Mouse (Mus musculus) brown adipose tissue, adult 24 weeks (tissue): ENCODE measurements around the gene Hcfc1r1. TPM values are rescaled to one million over a fixed set of nuclear protein-coding genes. Genes with fewer than 3 reads are reported as not detected.

Experiments
- H3K27ac ChIP-seq: fragments of 200-500 bp; replicated peaks from 2 replicates; pipeline ENCODE4 v1.5.1; 2012; ENCODE audit warnings: low read depth, mild to moderate bottlenecking, low read length
- H3K4me1 ChIP-seq: fragments of 200-500 bp; 2 replicates; pipeline ENCODE4 v1.6.1; 2012; ENCODE audit warnings: low read length, mixed read lengths; ENCODE audit not compliant: control insufficient read depth, insufficient read depth, insufficient read length
- H3K4me3 ChIP-seq: fragments of 200-500 bp; 2 replicates; pipeline ENCODE4 v1.5.1; 2012; ENCODE audit warnings: low read depth, mild to moderate bottlenecking, low read length, moderate library complexity; ENCODE audit not compliant: insufficient read depth
- polyA plus RNA-seq: library from polyadenylated mRNA; stranded (reverse); fragments of >200 nt; gene quantifications from 2 replicates; pipeline ENCODE4 v1.2.4, GENCODE M21; 2012; ENCODE audit not compliant: missing spikeins, insufficient read depth, insufficient read length

Hcfc1r1 gene
- polyA plus RNA-seq, 1 experiment: 292 TPM

GRCm38 (mm10) chr17:23664556-23665021 is 8.8 kb upstream of the Hcfc1r1 start:
- Histone ChIP-seq H3K4me1 (no peaks in the 10 kb centered on the region), H3K4me3 (no peak overlapping the region), H3K27ac (no peak overlapping the region)

GRCm38 (mm10) chr17:23665511-23665910 is 7.9 kb upstream of the Hcfc1r1 start:
- Histone ChIP-seq H3K4me3 (no peak overlapping the region), H3K27ac (no peak overlapping the region), H3K4me1 (no peaks in the 10 kb centered on the region)

- Histone ChIP-seq H3K4me3 (no peak overlapping the region), H3K27ac (no peak overlapping the region), H3K4me1 (peaks cover 6% of the 10 kb centered on the region; the same call in 1 of the 2 replicates)
Observed at GRCm38 (mm10) chr17:23670516-23671074, 2.8 kb upstream of the Hcfc1r1 start.

DNA sequence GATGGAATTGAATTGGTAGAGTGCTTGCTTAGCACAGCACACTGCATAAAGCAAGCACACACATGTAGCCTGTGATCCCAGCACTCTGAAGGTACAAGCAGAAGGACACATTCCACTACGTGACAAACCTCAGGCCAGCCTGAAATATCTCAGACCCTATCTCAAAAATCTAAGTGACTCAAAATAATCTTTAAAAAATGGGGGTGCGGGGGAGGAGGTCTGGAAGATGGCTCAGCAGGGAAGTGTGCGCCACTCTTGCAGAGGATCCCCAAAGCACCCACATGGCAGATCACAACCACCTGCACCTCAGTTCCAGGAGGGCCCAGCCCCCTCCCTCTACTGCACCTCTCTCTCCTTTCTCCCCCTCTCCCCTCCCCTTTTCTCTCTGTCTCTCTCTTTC is 1.9 kb upstream of the Hcfc1r1 start:
- Histone ChIP-seq H3K4me3 (no peak overlapping the region), H3K27ac (no peak overlapping the region), H3K4me1 (peaks cover 6% of the 10 kb centered on the region; the same call in 1 of the 2 replicates)

- Histone ChIP-seq H3K4me3 (peak overlapping the region; percentile 81), H3K4me1 (peaks cover 6% of the 10 kb centered on the region; the same call in 1 of the 2 replicates), H3K27ac (no peak overlapping the region)
Observed at GRCm38 (mm10) chr17:23672761-23673160, 635 bp upstream of the Hcfc1r1 start.

DNA sequence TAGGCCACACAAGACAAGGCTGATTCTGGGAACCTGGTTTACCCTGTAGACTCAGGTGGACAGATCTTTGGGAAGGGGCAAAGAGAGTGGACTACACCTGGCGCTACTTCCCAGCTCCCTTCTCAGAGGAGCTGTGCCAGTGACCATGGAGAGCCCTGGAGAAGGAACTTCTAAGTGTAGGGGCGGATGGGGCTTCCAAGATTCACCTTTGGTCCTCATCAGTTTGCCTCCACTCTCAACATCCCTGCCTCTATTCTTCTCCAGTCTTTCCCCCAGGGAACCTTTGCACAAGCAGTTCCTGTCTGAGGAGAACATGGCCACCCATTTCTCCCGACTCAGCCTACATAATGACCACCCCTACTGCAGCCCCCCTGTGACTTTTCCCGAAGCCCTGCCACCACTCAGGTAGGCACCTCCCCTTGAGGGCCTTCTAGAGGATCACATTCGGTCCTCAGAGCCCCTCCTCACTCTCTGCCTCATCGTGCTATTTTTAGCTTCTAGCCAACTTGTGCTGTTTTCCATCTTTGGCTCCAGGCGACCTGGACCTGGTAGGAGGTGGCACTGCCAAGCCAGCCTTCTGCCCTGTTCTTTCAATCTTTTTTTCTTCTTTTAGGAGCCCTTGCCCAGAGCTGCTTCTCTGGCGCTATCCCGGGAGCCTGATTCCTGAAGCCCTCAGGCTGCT is 1.0 kb downstream of the Hcfc1r1 start:
- Histone ChIP-seq H3K27ac (peak overlapping the region; percentile 73), H3K4me3 (peak overlapping the region; percentile 81), H3K4me1 (peaks cover 6% of the 10 kb centered on the region; the same call in 1 of the 2 replicates)

GRCm38 (mm10) chr17:23675127-23675526 is 1.7 kb downstream of the Hcfc1r1 start:
- Histone ChIP-seq H3K4me3 (peak overlapping the region; percentile 81), H3K4me1 (peaks cover 6% of the 10 kb centered on the region; the same call in 1 of the 2 replicates), H3K27ac (peak overlapping the region; percentile 73)

GRCm38 (mm10) chr17:23675564-23676281 is 2.3 kb downstream of the Hcfc1r1 start:
- H3K4me3 ChIP-seq: peak overlapping the region; percentile 81

GRCm38 (mm10) chr17:23676473-23677031 is 3.2 kb downstream of the Hcfc1r1 start:
- H3K4me1 ChIP-seq: peaks cover 6% of the 10 kb centered on the region; the same call in 1 of the 2 replicates
- peak overlapping the region; percentile 81 for H3K4me3 ChIP-seq
- peak overlapping the region; percentile 85 for H3K27ac ChIP-seq

More at GRCm38 (mm10) chr17:23675564-23676281, 2.3 kb downstream of the Hcfc1r1 start:
- Histone ChIP-seq H3K27ac (peak overlapping the region; percentile 73), H3K4me1 (peaks cover 6% of the 10 kb centered on the region; the same call in 1 of the 2 replicates)

GRCm38 (mm10) chr17:23677236-23677679 is 3.9 kb downstream of the Hcfc1r1 start, which contains the start of gene Tnfrsf12a:
Gene Tnfrsf12a, minus strand, starts transcription at chr17:23677468.
- Histone ChIP-seq H3K4me1 (peaks cover 6% of the 10 kb centered on the region; the same call in 1 of the 2 replicates), H3K27ac (peak within 1 kb of the TSS; percentile 85), H3K4me3 (peak within 1 kb of the TSS; percentile 81)

GRCm38 (mm10) chr17:23679127-23679835 is 5.9 kb downstream of the Hcfc1r1 start, which contains the start of gene Cldn6:
Gene Cldn6, plus strand, starts transcription at chr17:23679249.
- Histone ChIP-seq H3K4me1 (0 out of 2 replicates have a peak, but pooled peaks cover 4% of the 10 kb centered on the region), H3K4me3 (no peak within 1 kb of the TSS)

DNA sequence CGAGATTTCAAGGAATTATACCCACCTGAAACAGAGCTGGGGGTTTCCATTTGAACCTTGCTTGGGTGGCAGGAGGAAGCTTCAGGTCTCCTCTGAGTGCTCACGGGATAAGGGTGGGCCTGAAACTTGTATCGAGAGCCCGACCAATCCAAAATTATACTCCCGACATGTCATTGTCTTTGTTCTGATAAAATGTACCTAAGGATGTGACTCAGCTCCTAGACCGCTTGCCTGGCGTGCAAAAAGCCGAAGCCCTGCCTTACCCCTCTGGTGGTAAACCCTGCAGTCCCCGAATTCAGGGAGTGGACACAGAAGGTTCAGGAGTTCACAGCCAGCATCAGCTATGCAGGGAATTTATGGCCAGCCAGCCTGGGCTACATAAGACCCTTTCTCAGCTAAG is 6.9 kb downstream of the Hcfc1r1 start:
- Histone ChIP-seq H3K4me3 (no peak overlapping the region), H3K4me1 (no peaks in the 10 kb centered on the region), H3K27ac (no peak overlapping the region)

More at GRCm38 (mm10) chr17:23679127-23679835, 5.9 kb downstream of the Hcfc1r1 start, which contains the start of gene Cldn6:
- no peak within 1 kb of the TSS for H3K27ac ChIP-seq

GRCm38 (mm10) chr17:23681086-23681485 is 7.7 kb downstream of the Hcfc1r1 start:
- Histone ChIP-seq H3K4me1 (no peaks in the 10 kb centered on the region), H3K27ac (no peak overlapping the region), H3K4me3 (no peak overlapping the region)

DNA sequence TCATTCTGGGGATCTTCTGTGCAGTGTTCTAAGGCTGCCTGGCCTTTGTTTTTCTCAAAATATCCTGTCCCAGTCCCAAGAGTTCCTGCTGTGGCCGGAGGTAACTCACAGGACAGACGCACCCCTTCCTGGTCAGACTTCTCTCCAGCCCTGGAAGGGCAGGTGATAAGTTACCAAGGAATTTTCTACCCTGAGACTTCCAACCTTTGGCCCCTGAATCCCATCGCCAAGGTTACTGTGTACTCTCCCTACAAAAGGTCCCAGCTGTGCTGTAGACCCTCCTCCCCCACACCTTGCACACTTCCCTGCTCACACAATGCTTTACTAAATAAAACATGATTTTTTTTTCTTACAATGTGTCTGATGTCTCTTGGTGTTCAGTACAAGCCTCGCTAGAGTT is 8.7 kb downstream of the Hcfc1r1 start:
- H3K4me1 ChIP-seq: no peaks in the 10 kb centered on the region
- H3K27ac ChIP-seq: no peak overlapping the region
- no peak overlapping the region for H3K4me3 ChIP-seq
